ENCODE assay signal across 8 mouse cellular contexts in genomic region chr15:78843581-78844469, GRCm38 (mm10). TPM values are rescaled to one million over a fixed set of nuclear protein-coding genes. Genes with fewer than 3 reads are reported as not detected.
DNase-seq lines count a peak whose midpoint lies in the region; ATAC-seq and TF ChIP-seq lines count a peak whose summit lies in the region.

No protein-coding gene starts in this region.

- no peak for ATAC-seq in forebrain, embryonic 15.5 days (replicated peaks)

- no peaks in the 10 kb centered on the region for H3K36me3 ChIP-seq in forebrain, embryonic 15.5 days
- H3K36me3 ChIP-seq in kidney, adult 2 months (ENCODE audit: control insufficient read depth, insufficient read depth, low read length): no peaks in the 10 kb centered on the region

- H3K9me3 ChIP-seq in forebrain, embryonic 15.5 days: no peaks in the 10 kb centered on the region

- TF ChIP-seq POLR2A in kidney, adult 2 months (IDR thresholded peaks at IDR 0.05; ENCODE audit: low read depth, low read length): no peak

- 46% methylated on average over 21 of the region's 21 CpGs for WGBS in forebrain, embryonic 15.5 days
- 42% methylated on average over 21 of the region's 21 CpGs for WGBS in kidney, adult 2 months

- peak overlapping the region; percentile 78; the same call in 1 of the 2 replicates for H3K4me2 ChIP-seq in forebrain, embryonic 15.5 days (replicated peaks)

- intact Hi-C loops in left cerebral cortex, adult 2 months (cut with DNase I): no loop called here
- intact Hi-C loops in left cerebral cortex, postnatal 36 days (cut with DNase I): no loop called here

- peaks cover 40% of the 10 kb centered on the region for H3K4me1 ChIP-seq in forebrain, embryonic 15.5 days
- H3K4me1 ChIP-seq in kidney, adult 2 months (ENCODE audit: control insufficient read depth, insufficient read depth, low read length): peaks cover 12% of the 10 kb centered on the region; the same call in 1 of the 2 replicates

- no peak; the same call in none of the 2 replicates for TF ChIP-seq CTCF in left cerebral cortex, adult 2 months (IDR thresholded peaks at IDR 0.05)
- TF ChIP-seq CTCF in kidney, adult 2 months (conservative IDR thresholded peaks at IDR 0.05; ENCODE audit: insufficient read depth, insufficient read length, low read depth, low read length): no peak

- H3K9ac ChIP-seq in forebrain, embryonic 15.5 days (replicated peaks): no peak overlapping the region

- no peak for DNase-seq in left cerebral cortex, adult 2 months (ENCODE audit: extremely low spot score in 1 of 2, low spot score in 2 of 2)
- DNase-seq in left cerebral cortex, postnatal 36 days (ENCODE audit: low spot score in 2 of 2): no peak
- DNase-seq in kidney, adult 2 months: peak; percentile 38
- peak; percentile 56 for DNase-seq in lung, postnatal 36 days
- peak; percentile 83 for DNase-seq in thymus, postnatal 14 days
- DNase-seq in layer of hippocampus, postnatal 25 days (ENCODE audit: extremely low spot score in 1 of 2, low spot score in 1 of 2): no peak
- no peak for DNase-seq in retina, embryonic 14.5 days (ENCODE audit: low spot score)

- H3K27ac ChIP-seq in left cerebral cortex, adult 2 months: peak overlapping the region; percentile 95
- no peak overlapping the region for H3K27ac ChIP-seq in forebrain, embryonic 15.5 days (replicated peaks)
- peak overlapping the region; percentile 99 for H3K27ac ChIP-seq in kidney, adult 2 months (ENCODE audit: insufficient read depth, low read depth, low read length)

- peak overlapping the region; percentile 43 for H3K4me3 ChIP-seq in left cerebral cortex, adult 2 months
- H3K4me3 ChIP-seq in forebrain, embryonic 15.5 days: peak overlapping the region; percentile 44
- peak overlapping the region; percentile 85 for H3K4me3 ChIP-seq in kidney, adult 2 months (ENCODE audit: insufficient read depth, low read depth, low read length)

- peaks cover 26% of the 10 kb centered on the region for H3K27me3 ChIP-seq in forebrain, embryonic 15.5 days
- H3K27me3 ChIP-seq in kidney, adult 2 months (replicated peaks; ENCODE audit: control insufficient read depth, insufficient read depth, low read length): no peaks in the 10 kb centered on the region

RNA-seq across cellular contexts. Expression of gene Cdc42ep1, which starts 1.4 kb away (rescaled TPM):
- 10 to 100 TPM; 10.6 to 13.1 TPM for total RNA-seq in left cerebral cortex, adult 2 months (2021)
- total RNA-seq in left cerebral cortex, postnatal 36 days (2021): 10 to 100 TPM; 14.4 to 16.5 TPM
- 7.6 and 9.0 TPM in 2 replicates for polyA plus RNA-seq in forebrain, embryonic 15.5 days (2015; fragmentation: Nextera tagmentation; extraction: Ambion mirVana)
- polyA plus RNA-seq in kidney, adult 2 months (2012; rRNA removed): 59.2 and 66.7 TPM in 2 replicates
- 10 to 100 TPM; 14.2 to 14.9 TPM for total RNA-seq in layer of hippocampus, postnatal 25 days (2021)

RNA-seq across cellular contexts. Expression of gene Lgals2, which starts 11.5 kb away (rescaled TPM):
- total RNA-seq in left cerebral cortex, adult 2 months (2021): not detected
- not detected for total RNA-seq in left cerebral cortex, postnatal 36 days (2021)
- polyA plus RNA-seq in forebrain, embryonic 15.5 days (2015; fragmentation: Nextera tagmentation; extraction: Ambion mirVana): not detected in 2 replicates
- polyA plus RNA-seq in kidney, adult 2 months (2012; rRNA removed): 0.24 and 0.25 TPM in 2 replicates
- not detected for total RNA-seq in layer of hippocampus, postnatal 25 days (2021)

RNA-seq across cellular contexts. Expression of gene Gga1, which starts 33.2 kb away (rescaled TPM):
- total RNA-seq in left cerebral cortex, adult 2 months (2021): 10 to 100 TPM; 64.8 to 68.2 TPM
- 10 to 100 TPM; 57.6 to 65.0 TPM for total RNA-seq in left cerebral cortex, postnatal 36 days (2021)
- 60.3 and 62.0 TPM in 2 replicates for polyA plus RNA-seq in forebrain, embryonic 15.5 days (2015; fragmentation: Nextera tagmentation; extraction: Ambion mirVana)
- polyA plus RNA-seq in kidney, adult 2 months (2012; rRNA removed): 56.5 and 68.1 TPM in 2 replicates
- 10 to 100 TPM; 57.1 to 59.0 TPM for total RNA-seq in layer of hippocampus, postnatal 25 days (2021)

RNA-seq across cellular contexts. Expression of gene Card10, which starts 41.0 kb away (rescaled TPM):
- 1 to 10 TPM; 4.8 TPM for total RNA-seq in left cerebral cortex, adult 2 months (2021)
- 1 to 10 TPM; 3.6 to 4.3 TPM for total RNA-seq in left cerebral cortex, postnatal 36 days (2021)
- 1.3 and 1.7 TPM in 2 replicates for polyA plus RNA-seq in forebrain, embryonic 15.5 days (2015; fragmentation: Nextera tagmentation; extraction: Ambion mirVana)
- polyA plus RNA-seq in kidney, adult 2 months (2012; rRNA removed): 80.4 and 93.7 TPM in 2 replicates
- total RNA-seq in layer of hippocampus, postnatal 25 days (2021): 1 to 10 TPM; 5.0 to 5.5 TPM

RNA-seq across cellular contexts. Expression of gene Gm49510, which starts 55.6 kb away (rescaled TPM):
- not detected for total RNA-seq in left cerebral cortex, adult 2 months (2021)
- total RNA-seq in left cerebral cortex, postnatal 36 days (2021): under 1 TPM in 1 of 2 experiments, not detected in 1; 0.97 TPM
- polyA plus RNA-seq in forebrain, embryonic 15.5 days (2015; fragmentation: Nextera tagmentation; extraction: Ambion mirVana): not detected in 2 replicates
- 0.03 TPM in 1 of 2 replicates, not detected in the other for polyA plus RNA-seq in kidney, adult 2 months (2012; rRNA removed)
- not detected for total RNA-seq in layer of hippocampus, postnatal 25 days (2021)

Comparison
In these comparisons a context has a peak if more than half of its experiments do, and no peak if none do; other contexts are left out.
1. DNase-seq: peak in kidney, adult 2 months (single experiment), lung, postnatal 36 days (single experiment) and thymus, postnatal 14 days (single experiment); none in left cerebral cortex, adult 2 months (0 of 2), left cerebral cortex, postnatal 36 days (0 of 2), layer of hippocampus, postnatal 25 days (0 of 2) and retina, embryonic 14.5 days (single experiment).
2. Peak in every context shown above with its lines, with median percentiles within 50 percentile points of each other: H3K4me3 ChIP-seq.